19 mouse cellular contexts compared by ENCODE assay signal in the genomic region with DNA sequence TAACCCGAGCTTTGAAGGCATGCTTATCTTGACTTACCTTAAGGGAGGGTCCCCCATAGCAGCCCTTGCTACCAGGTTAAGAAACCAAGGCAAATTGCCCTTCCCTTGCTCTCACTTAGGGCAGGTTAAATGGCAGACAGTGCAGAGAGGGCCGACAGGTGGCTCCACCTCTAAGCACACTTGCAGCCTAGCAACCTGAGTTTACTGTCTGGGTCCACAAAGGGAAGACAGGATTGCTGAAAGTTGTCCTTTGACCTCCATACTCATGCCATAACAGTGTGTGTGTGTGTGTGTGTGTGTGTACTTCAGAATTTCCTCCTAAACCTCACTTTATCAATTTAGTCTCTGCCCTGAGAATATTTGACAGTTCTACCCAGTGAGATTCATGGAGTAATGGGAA. TPM values are rescaled to one million over a fixed set of nuclear protein-coding genes. Genes with fewer than 3 reads are reported as not detected.
DNase-seq lines count a peak whose midpoint lies in the region; ATAC-seq and TF ChIP-seq lines count a peak whose summit lies in the region.
"Had no signal": no experiment of that assay in that cellular context is flagged by ENCODE, and none has a peak within 500 bp of the region (broad histone marks: within the 10 kb centered on the region; RNA-seq: fewer than 3 reads in every experiment).

No protein-coding gene starts in this region.

- H3K4me2 ChIP-seq in kidney, postnatal 0 days (ENCODE audit: low read length): no peak overlapping the region
- no peak overlapping the region for H3K4me2 ChIP-seq in kidney, embryonic 15.5 days
- no peak overlapping the region for H3K4me2 ChIP-seq in intestine, postnatal 0 days (replicated peaks; ENCODE audit: low read depth)
- H3K4me2 ChIP-seq in stomach, embryonic 15.5 days: no peak overlapping the region
- H3K4me2 ChIP-seq: lung, embryonic 15.5 days; midbrain, embryonic 12.5 days had no signal

- H3K36me3 ChIP-seq in kidney, postnatal 0 days (ENCODE audit: insufficient read depth, low read length): no peaks in the 10 kb centered on the region
- no peaks in the 10 kb centered on the region for H3K36me3 ChIP-seq in kidney, embryonic 15.5 days
- no peaks in the 10 kb centered on the region for H3K36me3 ChIP-seq in ES-Bruce4 (ENCODE audit: control insufficient read depth, insufficient read depth, low read length, poor library complexity, severe bottlenecking)
- no peaks in the 10 kb centered on the region for H3K36me3 ChIP-seq in intestine, postnatal 0 days (ENCODE audit: control insufficient read depth, insufficient read depth)
- no peaks in the 10 kb centered on the region for H3K36me3 ChIP-seq in stomach, embryonic 15.5 days
- H3K36me3 ChIP-seq: embryonic facial prominence, embryonic 10.5 days; lung, embryonic 15.5 days; midbrain, embryonic 12.5 days had no signal

- no peak for DNase-seq in kidney, postnatal 0 days (ENCODE audit: low spot score)
- no peak for DNase-seq in spleen, postnatal 10 days (ENCODE audit: low spot score in 2 of 2)
- no peak for DNase-seq in gastrocnemius, adult 8-10 months (ENCODE audit: low spot score in 2 of 2)
- DNase-seq in urinary bladder, postnatal 4 days (ENCODE audit: low spot score in 2 of 2): no peak
- DNase-seq: adrenal gland, postnatal 36 days; cerebellum, adult 2 months; gastrocnemius, postnatal 14 days; heart, adult 2 months; heart, postnatal 36 days; thymus, postnatal 4 days had no signal

- no peak for ATAC-seq in kidney, postnatal 0 days (replicated peaks; ENCODE audit: low FRiP score, low read depth)
- ATAC-seq in kidney, embryonic 15.5 days (replicated peaks; ENCODE audit: low FRiP score): no peak
- ATAC-seq in intestine, postnatal 0 days: peak; percentile 82
- peak; percentile 54 for ATAC-seq in stomach, embryonic 15.5 days (ENCODE audit: insufficient read depth, low FRiP score, low read depth)
- ATAC-seq: hindbrain, postnatal 0 days; Patski had no signal

- peak; percentile 33; the same call in 1 of the 2 replicates for TF ChIP-seq CTCF in kidney, postnatal 0 days (IDR thresholded peaks at IDR 0.05; ENCODE audit: low read depth)
- peak; percentile 62 for TF ChIP-seq CTCF in ES-Bruce4 (IDR thresholded peaks at IDR 0.05; ENCODE audit: low read depth, low read length)
- TF ChIP-seq CTCF in intestine, postnatal 0 days (IDR thresholded peaks at IDR 0.05; ENCODE audit: low read depth): peak; percentile 74

- 32% methylated on average over 2 of the region's 2 CpGs for WGBS in kidney, postnatal 0 days
- 35% methylated on average over 2 of the region's 2 CpGs for WGBS in kidney, embryonic 15.5 days
- 22% methylated on average over 2 of the region's 2 CpGs for WGBS in intestine, postnatal 0 days
- WGBS in stomach, embryonic 15.5 days: 27% methylated on average over 2 of the region's 2 CpGs

- H3K4me3 ChIP-seq in kidney, postnatal 0 days (replicated peaks; ENCODE audit: low read depth, low read length): no peak overlapping the region
- no peak overlapping the region for H3K4me3 ChIP-seq in kidney, embryonic 15.5 days (replicated peaks)
- H3K4me3 ChIP-seq in ES-Bruce4 (ENCODE audit: low read depth, low read length): no peak overlapping the region
- no peak overlapping the region for H3K4me3 ChIP-seq in intestine, postnatal 0 days (ENCODE audit: low read depth, low read length)
- H3K4me3 ChIP-seq in stomach, embryonic 15.5 days (replicated peaks): no peak overlapping the region
- H3K4me3 ChIP-seq: embryonic facial prominence, embryonic 10.5 days; heart, adult 2 months; lung, embryonic 15.5 days; midbrain, embryonic 12.5 days had no signal

- H3K27me3 ChIP-seq in kidney, postnatal 0 days (ENCODE audit: insufficient read depth, low read length): no peaks in the 10 kb centered on the region
- H3K27me3 ChIP-seq in kidney, embryonic 15.5 days: no peaks in the 10 kb centered on the region
- no peaks in the 10 kb centered on the region for H3K27me3 ChIP-seq in ES-Bruce4 (ENCODE audit: control insufficient read depth, insufficient read depth, low read length, poor library complexity, severe bottlenecking)
- H3K27me3 ChIP-seq in intestine, postnatal 0 days (replicated peaks; ENCODE audit: control insufficient read depth, insufficient read depth, low read length): no peaks in the 10 kb centered on the region
- no peaks in the 10 kb centered on the region for H3K27me3 ChIP-seq in stomach, embryonic 15.5 days (replicated peaks)
- H3K27me3 ChIP-seq: lung, embryonic 15.5 days; midbrain, embryonic 12.5 days; Patski had no signal

- no peak for TF ChIP-seq EP300 in ES-Bruce4 (IDR thresholded peaks at IDR 0.05; ENCODE audit: insufficient read depth, low read depth, low read length)

- H3K27ac ChIP-seq in kidney, postnatal 0 days: no peak overlapping the region
- no peak overlapping the region for H3K27ac ChIP-seq in kidney, embryonic 15.5 days
- H3K27ac ChIP-seq in ES-Bruce4 (ENCODE audit: insufficient read depth, low read length): no peak overlapping the region
- no peak overlapping the region for H3K27ac ChIP-seq in intestine, postnatal 0 days (ENCODE audit: low read depth, low read length)
- no peak overlapping the region for H3K27ac ChIP-seq in stomach, embryonic 15.5 days
- H3K27ac ChIP-seq: embryonic facial prominence, embryonic 10.5 days; heart, adult 2 months; hindbrain, postnatal 0 days; lung, embryonic 15.5 days; midbrain, embryonic 12.5 days had no signal

- TF ChIP-seq POLR2A in ES-Bruce4 (IDR thresholded peaks at IDR 0.05; ENCODE audit: insufficient read depth, low read length): no peak

- no peaks in the 10 kb centered on the region for H3K4me1 ChIP-seq in kidney, postnatal 0 days (replicated peaks; ENCODE audit: insufficient read depth, low read length)
- peaks cover 7% of the 10 kb centered on the region; the same call in 1 of the 2 replicates for H3K4me1 ChIP-seq in kidney, embryonic 15.5 days
- peaks cover 2% of the 10 kb centered on the region for H3K4me1 ChIP-seq in ES-Bruce4 (ENCODE audit: control insufficient read depth, insufficient read depth, low read length)
- H3K4me1 ChIP-seq in intestine, postnatal 0 days (replicated peaks; ENCODE audit: control insufficient read depth, insufficient read depth, low read length): no peaks in the 10 kb centered on the region; the same call in 1 of the 2 replicates
- H3K4me1 ChIP-seq in stomach, embryonic 15.5 days: no peaks in the 10 kb centered on the region
- H3K4me1 ChIP-seq: lung, embryonic 15.5 days had no signal

- H3K9me3 ChIP-seq in kidney, postnatal 0 days (replicated peaks; ENCODE audit: low read length): no peaks in the 10 kb centered on the region
- H3K9me3 ChIP-seq in kidney, embryonic 15.5 days (replicated peaks): no peaks in the 10 kb centered on the region
- H3K9me3 ChIP-seq in ES-Bruce4 (replicated peaks; ENCODE audit: control insufficient read depth, insufficient read depth, low read length, poor library complexity, severe bottlenecking): no peaks in the 10 kb centered on the region
- no peaks in the 10 kb centered on the region for H3K9me3 ChIP-seq in intestine, postnatal 0 days (ENCODE audit: control insufficient read depth)
- no peaks in the 10 kb centered on the region for H3K9me3 ChIP-seq in stomach, embryonic 15.5 days
- H3K9me3 ChIP-seq: embryonic facial prominence, embryonic 10.5 days; lung, embryonic 15.5 days; midbrain, embryonic 12.5 days had no signal

- no peak overlapping the region for H3K9ac ChIP-seq in kidney, postnatal 0 days (ENCODE audit: low read depth, low read length)
- H3K9ac ChIP-seq in kidney, embryonic 15.5 days: no peak overlapping the region
- no peak overlapping the region for H3K9ac ChIP-seq in ES-Bruce4 (ENCODE audit: low read depth, poor library complexity, severe bottlenecking)
- no peak overlapping the region for H3K9ac ChIP-seq in intestine, postnatal 0 days (ENCODE audit: low read depth, low read length)
- no peak overlapping the region for H3K9ac ChIP-seq in stomach, embryonic 15.5 days
- H3K9ac ChIP-seq: lung, embryonic 15.5 days; midbrain, embryonic 12.5 days had no signal

RNA-seq across cellular contexts. Expression of a gene that starts 18.5 kb away (rescaled TPM):
- 35.0 and 37.6 TPM in 2 replicates for polyA plus RNA-seq in kidney, postnatal 0 days (2015; fragmentation: Nextera tagmentation; extraction: Ambion mirVana)
- polyA plus RNA-seq in kidney, embryonic 15.5 days (2015; fragmentation: Nextera tagmentation; extraction: Ambion mirVana): 47.7 and 48.9 TPM in 2 replicates
- polyA plus RNA-seq in ES-Bruce4 (2011; ENCODE audit: insufficient read depth, insufficient read length, low read depth, missing spikeins): 101 and 114 TPM in 2 replicates
- 19.8 and 20.2 TPM in 2 replicates for polyA plus RNA-seq in intestine, postnatal 0 days (2015; fragmentation: Nextera tagmentation; extraction: Ambion mirVana)
- polyA plus RNA-seq in stomach, embryonic 15.5 days (2015; fragmentation: Nextera tagmentation; extraction: Ambion mirVana): 46.0 and 47.7 TPM in 2 replicates
- total RNA-seq in gastrocnemius, adult 8-10 months (2022): 10 to 100 TPM; 31.3 to 42.5 (median 39.8) TPM

RNA-seq across cellular contexts. Expression of a gene that starts 51.3 kb away (rescaled TPM):
- 70.9 and 73.8 TPM in 2 replicates for polyA plus RNA-seq in kidney, postnatal 0 days (2015; fragmentation: Nextera tagmentation; extraction: Ambion mirVana)
- polyA plus RNA-seq in kidney, embryonic 15.5 days (2015; fragmentation: Nextera tagmentation; extraction: Ambion mirVana): 105 and 107 TPM in 2 replicates
- polyA plus RNA-seq in ES-Bruce4 (2011; ENCODE audit: insufficient read depth, insufficient read length, low read depth, missing spikeins): 260 and 284 TPM in 2 replicates
- 65.7 and 67.7 TPM in 2 replicates for polyA plus RNA-seq in intestine, postnatal 0 days (2015; fragmentation: Nextera tagmentation; extraction: Ambion mirVana)
- 82.5 and 102 TPM in 2 replicates for polyA plus RNA-seq in stomach, embryonic 15.5 days (2015; fragmentation: Nextera tagmentation; extraction: Ambion mirVana)
- total RNA-seq in gastrocnemius, adult 8-10 months (2022): 10 to 100 TPM; 56.7 to 79.1 (median 63.5) TPM

Comparison
In these comparisons a context has a peak if more than half of its experiments do, and no peak if none do; other contexts are left out.
1. ATAC-seq: peak in intestine, postnatal 0 days (single experiment) and stomach, embryonic 15.5 days (single experiment); none in kidney, postnatal 0 days (single experiment) and kidney, embryonic 15.5 days (single experiment).
2. Peak in every context shown above with its lines, with median percentiles within 50 percentile points of each other: CTCF ChIP-seq.